Mouse (Mus musculus): ENCODE results near the gene Nags.

DNA sequence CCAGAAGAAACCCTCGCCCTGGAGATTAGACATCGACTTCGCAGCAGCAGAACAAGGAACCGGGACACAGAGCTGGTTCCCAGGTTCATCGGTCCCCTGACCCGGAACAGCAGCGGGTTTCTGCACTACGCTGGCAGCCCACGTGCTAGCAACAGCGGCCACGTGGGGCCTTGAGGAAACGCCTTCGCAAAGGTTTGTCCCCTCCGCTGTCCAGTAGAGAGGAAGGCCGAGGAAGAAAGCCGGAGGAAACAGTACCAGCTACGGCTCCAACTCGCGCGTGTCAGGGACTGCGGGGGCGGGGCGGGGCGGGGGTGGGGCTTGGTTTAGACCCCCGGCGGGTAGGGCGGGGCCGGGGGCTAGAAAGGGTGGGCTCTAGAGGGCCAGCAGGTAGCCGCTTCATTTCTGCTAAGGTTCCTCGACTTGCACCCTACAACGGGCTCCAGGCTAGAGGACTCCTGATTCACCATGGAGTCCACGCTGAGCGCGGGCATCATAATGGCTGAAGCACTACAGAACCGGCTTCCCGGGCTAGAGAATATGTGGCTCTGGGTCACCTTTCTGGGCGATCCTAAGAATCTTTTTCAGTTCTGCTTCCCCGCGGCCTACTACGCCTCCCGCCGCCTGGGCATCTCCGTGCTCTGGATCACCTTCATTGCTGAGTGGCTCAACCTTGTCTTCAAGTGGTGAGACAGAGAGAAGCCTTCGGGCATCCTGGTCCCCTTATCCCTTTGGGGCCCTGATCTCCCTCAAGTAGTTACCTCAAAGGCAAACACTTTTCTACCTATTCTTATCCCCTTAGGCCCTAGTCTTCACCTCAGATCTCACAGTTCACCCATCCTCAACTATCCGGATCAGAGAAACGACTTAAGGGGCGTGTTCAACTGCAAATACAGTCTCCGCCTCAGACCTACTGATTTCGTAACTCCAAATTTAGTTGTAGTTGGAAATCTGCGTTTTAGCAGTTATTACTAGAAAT, 44.4 kb downstream of the Nags start, which contains the start of gene G6pc3:
- TF ChIP-seq CTCF (IDR thresholded peaks at IDR 0.05; ENCODE audit: low read depth) (no peak), EP300 (IDR thresholded peaks at IDR 0.05; ENCODE audit: low read depth) (peak; percentile 70; the same call in 1 of the 2 replicates)
